ENCODE assay signal across 12 mouse cellular contexts in genomic region chr11:77950797-77951228, GRCm38 (mm10). TPM values are rescaled to one million over a fixed set of nuclear protein-coding genes. Genes with fewer than 3 reads are reported as not detected.
DNase-seq lines count a peak whose midpoint lies in the region; ATAC-seq and TF ChIP-seq lines count a peak whose summit lies in the region.
"Had no signal": no experiment of that assay in that cellular context is flagged by ENCODE, and none has a peak within 500 bp of the region (broad histone marks: within the 10 kb centered on the region; RNA-seq: fewer than 3 reads in every experiment).

No protein-coding gene starts in this region.

- no peak overlapping the region for H3K9ac ChIP-seq in midbrain, postnatal 0 days (replicated peaks; ENCODE audit: low read length, poor library complexity, severe bottlenecking)
- no peak overlapping the region for H3K9ac ChIP-seq in midbrain, embryonic 14.5 days (replicated peaks; ENCODE audit: low read length)
- no peak overlapping the region for H3K9ac ChIP-seq in hindbrain, postnatal 0 days (replicated peaks; ENCODE audit: low read length)
- H3K9ac ChIP-seq in liver, embryonic 12.5 days: no peak overlapping the region
- H3K9ac ChIP-seq: liver, embryonic 15.5 days had no signal

- WGBS in midbrain, postnatal 0 days: 72% methylated on average over 5 of the region's 5 CpGs
- WGBS in midbrain, embryonic 14.5 days: 78% methylated on average over 5 of the region's 5 CpGs
- 37% methylated on average over 5 of the region's 5 CpGs for WGBS in hindbrain, postnatal 0 days
- 34% methylated on average over 5 of the region's 5 CpGs for WGBS in liver, embryonic 12.5 days (ENCODE audit: insufficient replicate concordance)

- no peak overlapping the region for H3K4me2 ChIP-seq in midbrain, postnatal 0 days (ENCODE audit: low read depth, low read length, poor library complexity, severe bottlenecking)
- no peak overlapping the region for H3K4me2 ChIP-seq in midbrain, embryonic 14.5 days (ENCODE audit: low read length)
- no peak overlapping the region for H3K4me2 ChIP-seq in hindbrain, postnatal 0 days (ENCODE audit: low read depth, low read length)
- no peak overlapping the region for H3K4me2 ChIP-seq in liver, embryonic 12.5 days
- H3K4me2 ChIP-seq: heart, embryonic 11.5 days; liver, embryonic 15.5 days had no signal

- no peaks in the 10 kb centered on the region for H3K4me1 ChIP-seq in midbrain, postnatal 0 days (ENCODE audit: insufficient read depth, low read length)
- peaks cover 22% of the 10 kb centered on the region for H3K4me1 ChIP-seq in midbrain, embryonic 14.5 days (ENCODE audit: control insufficient read depth, insufficient read depth, low read length)
- peaks cover 12% of the 10 kb centered on the region; the same call in 1 of the 2 replicates for H3K4me1 ChIP-seq in hindbrain, postnatal 0 days (ENCODE audit: insufficient read depth, low read length)
- no peaks in the 10 kb centered on the region for H3K4me1 ChIP-seq in liver, embryonic 12.5 days
- H3K4me1 ChIP-seq: liver, embryonic 15.5 days had no signal

- no peak for TF ChIP-seq CTCF in midbrain, postnatal 0 days (IDR thresholded peaks at IDR 0.05)
- TF ChIP-seq CTCF in hindbrain, postnatal 0 days (IDR thresholded peaks at IDR 0.05; ENCODE audit: low read depth): no peak

- H3K9me3 ChIP-seq in midbrain, postnatal 0 days (ENCODE audit: low read length): no peaks in the 10 kb centered on the region
- H3K9me3 ChIP-seq in midbrain, embryonic 14.5 days (ENCODE audit: control insufficient read depth, low read length): no peaks in the 10 kb centered on the region
- no peaks in the 10 kb centered on the region for H3K9me3 ChIP-seq in hindbrain, postnatal 0 days (ENCODE audit: low read length)
- H3K9me3 ChIP-seq in liver, embryonic 12.5 days (replicated peaks): no peaks in the 10 kb centered on the region
- H3K9me3 ChIP-seq: liver, embryonic 15.5 days had no signal

- intact Hi-C loops in left cerebral cortex, postnatal 4 days (cut with DNase I): no loop called here

- DNase-seq in midbrain, postnatal 0 days (ENCODE audit: low spot score): peak; percentile 84
- no peak for DNase-seq in midbrain, embryonic 14.5 days
- DNase-seq in cerebellum, adult 8-10 months: peak; percentile 88
- peak; percentile 82 for DNase-seq in hindbrain, postnatal 0 days (ENCODE audit: low spot score)
- DNase-seq in left cerebral cortex, postnatal 4 days: peak; percentile 80
- DNase-seq in kidney, postnatal 25 days: no peak
- DNase-seq in thymus, postnatal 14 days: no peak
- DNase-seq: adrenal gland, postnatal 14 days; thymus, postnatal 36 days had no signal

- H3K4me3 ChIP-seq in midbrain, postnatal 0 days (ENCODE audit: low read depth, low read length): no peak overlapping the region
- H3K4me3 ChIP-seq in midbrain, embryonic 14.5 days (replicated peaks; ENCODE audit: low read depth, low read length): no peak overlapping the region
- no peak overlapping the region for H3K4me3 ChIP-seq in hindbrain, postnatal 0 days (ENCODE audit: low read length)
- no peak overlapping the region for H3K4me3 ChIP-seq in liver, embryonic 12.5 days
- H3K4me3 ChIP-seq: liver, embryonic 15.5 days had no signal

- H3K27me3 ChIP-seq in midbrain, postnatal 0 days (ENCODE audit: insufficient read depth, low read length): no peaks in the 10 kb centered on the region
- H3K27me3 ChIP-seq in midbrain, embryonic 14.5 days (ENCODE audit: control insufficient read depth, insufficient read depth, low read length): peaks cover 3% of the 10 kb centered on the region; the same call in 1 of the 2 replicates
- no peaks in the 10 kb centered on the region for H3K27me3 ChIP-seq in hindbrain, postnatal 0 days (ENCODE audit: insufficient read depth, low read length)
- H3K27me3 ChIP-seq in liver, embryonic 12.5 days (replicated peaks): peaks cover 87% of the 10 kb centered on the region

- peaks cover 12% of the 10 kb centered on the region for H3K36me3 ChIP-seq in midbrain, postnatal 0 days (ENCODE audit: insufficient read depth, low read length)
- peaks cover 20% of the 10 kb centered on the region for H3K36me3 ChIP-seq in midbrain, embryonic 14.5 days (ENCODE audit: control insufficient read depth, insufficient read depth, low read length)
- no peaks in the 10 kb centered on the region for H3K36me3 ChIP-seq in hindbrain, postnatal 0 days (ENCODE audit: insufficient read depth, low read length)
- no peaks in the 10 kb centered on the region for H3K36me3 ChIP-seq in liver, embryonic 12.5 days
- H3K36me3 ChIP-seq: liver, embryonic 15.5 days had no signal

- H3K27ac ChIP-seq in midbrain, postnatal 0 days (ENCODE audit: low read depth, low read length): no peak overlapping the region
- no peak overlapping the region for H3K27ac ChIP-seq in midbrain, embryonic 14.5 days (replicated peaks; ENCODE audit: low read depth, low read length)
- H3K27ac ChIP-seq in hindbrain, postnatal 0 days: peak overlapping the region; percentile 32; the same call in 1 of the 2 replicates
- no peak overlapping the region for H3K27ac ChIP-seq in liver, embryonic 12.5 days
- H3K27ac ChIP-seq: liver, embryonic 15.5 days had no signal

- peak; percentile 58; the same call in 1 of the 2 replicates for ATAC-seq in midbrain, postnatal 0 days (ENCODE audit: low FRiP score)
- no peak for ATAC-seq in midbrain, embryonic 14.5 days (ENCODE audit: low FRiP score, low TSS enrichment)
- peak; percentile 84 for ATAC-seq in hindbrain, postnatal 0 days
- ATAC-seq in liver, embryonic 12.5 days: no peak

RNA-seq across cellular contexts. Expression of gene Sez6, which starts 20.2 kb away (rescaled TPM):
- 160 and 173 TPM in 2 replicates for total RNA-seq in midbrain, postnatal 0 days (2014; rRNA removed)
- polyA plus RNA-seq in midbrain, postnatal 0 days (2015; fragmentation: Nextera tagmentation; extraction: Ambion mirVana): 121 and 125 TPM in 2 replicates
- polyA plus RNA-seq in midbrain, embryonic 14.5 days (2014; fragmentation: Nextera tagmentation; extraction: Ambion mirVana): 121 and 124 TPM in 2 replicates
- total RNA-seq in hindbrain, postnatal 0 days (2014; rRNA removed): 175 and 177 TPM in 2 replicates
- 113 and 127 TPM in 2 replicates for polyA plus RNA-seq in hindbrain, postnatal 0 days (2015; fragmentation: Nextera tagmentation; extraction: Ambion mirVana)
- 100 to 1,000 TPM; 246 to 287 TPM for total RNA-seq in left cerebral cortex, postnatal 4 days (2021)
- polyA plus RNA-seq in liver, embryonic 12.5 days (2016; fragmentation: Nextera tagmentation; extraction: Ambion mirVana): 0.05 TPM in 1 of 2 replicates, not detected in the other

RNA-seq across cellular contexts. Expression of gene Phf12, which starts 31.7 kb away (rescaled TPM):
- 31.6 and 53.9 TPM in 2 replicates for total RNA-seq in midbrain, postnatal 0 days (2014; rRNA removed)
- 9.3 and 9.9 TPM in 2 replicates for polyA plus RNA-seq in midbrain, postnatal 0 days (2015; fragmentation: Nextera tagmentation; extraction: Ambion mirVana)
- polyA plus RNA-seq in midbrain, embryonic 14.5 days (2014; fragmentation: Nextera tagmentation; extraction: Ambion mirVana): 18.5 and 20.3 TPM in 2 replicates
- 31.9 and 34.9 TPM in 2 replicates for total RNA-seq in hindbrain, postnatal 0 days (2014; rRNA removed)
- polyA plus RNA-seq in hindbrain, postnatal 0 days (2015; fragmentation: Nextera tagmentation; extraction: Ambion mirVana): 8.3 and 8.7 TPM in 2 replicates
- total RNA-seq in left cerebral cortex, postnatal 4 days (2021): 10 to 100 TPM; 62.0 to 63.9 TPM
- 13.6 and 13.8 TPM in 2 replicates for polyA plus RNA-seq in liver, embryonic 12.5 days (2016; fragmentation: Nextera tagmentation; extraction: Ambion mirVana)

RNA-seq across cellular contexts. Expression of gene Pipox, which starts 56.9 kb away (rescaled TPM):
- 3.4 and 3.6 TPM in 2 replicates for total RNA-seq in midbrain, postnatal 0 days (2014; rRNA removed)
- 3.8 and 5.1 TPM in 2 replicates for polyA plus RNA-seq in midbrain, postnatal 0 days (2015; fragmentation: Nextera tagmentation; extraction: Ambion mirVana)
- 4.0 and 4.2 TPM in 2 replicates for polyA plus RNA-seq in midbrain, embryonic 14.5 days (2014; fragmentation: Nextera tagmentation; extraction: Ambion mirVana)
- total RNA-seq in hindbrain, postnatal 0 days (2014; rRNA removed): 2.8 and 6.8 TPM in 2 replicates
- 4.4 and 4.6 TPM in 2 replicates for polyA plus RNA-seq in hindbrain, postnatal 0 days (2015; fragmentation: Nextera tagmentation; extraction: Ambion mirVana)
- 1 to 10 TPM; 1.5 to 3.7 TPM for total RNA-seq in left cerebral cortex, postnatal 4 days (2021)
- polyA plus RNA-seq in liver, embryonic 12.5 days (2016; fragmentation: Nextera tagmentation; extraction: Ambion mirVana): 6.7 and 7.2 TPM in 2 replicates

Comparison
In these comparisons a context has a peak if more than half of its experiments do, and no peak if none do; other contexts are left out.
1. ATAC-seq: peak in midbrain, postnatal 0 days (single experiment) and hindbrain, postnatal 0 days (single experiment); none in midbrain, embryonic 14.5 days (single experiment) and liver, embryonic 12.5 days (single experiment).
2. DNase-seq: peak in midbrain, postnatal 0 days (single experiment), cerebellum, adult 8-10 months (single experiment), hindbrain, postnatal 0 days (single experiment) and left cerebral cortex, postnatal 4 days (single experiment); none in midbrain, embryonic 14.5 days (single experiment), kidney, postnatal 25 days (0 of 2) and thymus, postnatal 14 days (single experiment).
3. RNA of gene Sez6, which starts 20.2 kb away (polyA plus RNA-seq): 113 to 127 TPM in hindbrain, postnatal 0 days, 121 to 124 TPM in midbrain, embryonic 14.5 days and 121 to 125 TPM in midbrain, postnatal 0 days; 0.05 TPM in liver, embryonic 12.5 days; every median in the first group is over 100 times any median in the second.